Mouse (Mus musculus) heart, embryonic 16.5 days (tissue): ENCODE measurements around the gene Vmn1r218. TPM values are rescaled to one million over a fixed set of nuclear protein-coding genes. Genes with fewer than 3 reads are reported as not detected.
A peak's percentile ranks its signal among the peaks of the same experiment; 100 is the strongest.
"Not testable (repeated sequence)": the region's sequence is repeated elsewhere in the genome, so short reads cannot be mapped to it uniquely, and the experiment has no call there.

Experiments
- ATAC-seq: fragments of 200-750 bp; cut with Nextera tagmentation; replicated peaks from 2 replicates; pipeline ENCODE4 v1.8.0; 2017; ENCODE audit warnings: moderate number of reproducible peaks; ENCODE audit not compliant: insufficient read depth, low FRiP score; ENCODE audit errors: extremely low read depth
- H3K27ac ChIP-seq: fragments of 300-500 bp; sonication (generic); 2 replicates; pipeline ENCODE4 v1.5.1; 2014; ENCODE audit warnings: mild to moderate bottlenecking, low read length, control low read depth, moderate library complexity
- H3K27me3 ChIP-seq: fragments of 300-500 bp; sonication (generic); 2 replicates; pipeline ENCODE4 v1.6.1; 2014; ENCODE audit warnings: low read length, mixed read lengths; ENCODE audit not compliant: control insufficient read depth, insufficient read depth
- H3K36me3 ChIP-seq: fragments of 300-500 bp; sonication (generic); 2 replicates; pipeline ENCODE4 v1.6.1; 2014; ENCODE audit not compliant: control insufficient read depth, insufficient read depth
- H3K4me1 ChIP-seq: fragments of 300-500 bp; sonication (generic); 2 replicates; pipeline ENCODE4 v1.6.1; 2014; ENCODE audit warnings: low read length, mixed read lengths; ENCODE audit not compliant: control insufficient read depth, insufficient read depth
- H3K4me2 ChIP-seq: fragments of 300-500 bp; sonication (generic); 2 replicates; pipeline ENCODE4 v1.6.1; 2014; ENCODE audit warnings: low read depth, mild to moderate bottlenecking, control low read depth, low read length
- H3K4me3 ChIP-seq: fragments of 300-500 bp; sonication (generic); 2 replicates; pipeline ENCODE4 v1.5.1; 2014; ENCODE audit warnings: mild to moderate bottlenecking, control low read depth, low read length
- H3K9ac ChIP-seq: fragments of 300-500 bp; sonication (generic); 2 replicates; pipeline ENCODE4 v1.6.1; 2014; ENCODE audit warnings: low read length, control low read depth
- H3K9me3 ChIP-seq: fragments of 300-500 bp; sonication (generic); replicated peaks from 2 replicates; pipeline ENCODE4 v1.6.1; 2016; ENCODE audit warnings: low read length; ENCODE audit not compliant: control insufficient read depth
- WGBS: fragments of 180-500 bp; shearing (Covaris S2); extraction: QIAGEN DNeasy Blood & Tissue Kit; methylation state at CpG from one replicate; pipeline ENCODE4 v1.1.7; 2014; 5-methylcytosine and 5-hydroxymethylcytosine counted together
- polyA plus RNA-seq: library from polyadenylated mRNA; unstranded; fragments of >200 nt; fragmentation: Nextera tagmentation; extraction: Ambion mirVana; gene quantifications from 2 replicates; pipeline ENCODE4 v1.2.1, GENCODE M21; 2015

The Vmn1r218 gene
- polyA plus RNA-seq: not detected in 2 replicates

GRCm38 (mm10) chr13:23133099-23133498 is at the start of gene Vmn1r218:
Gene Vmn1r218 (plus strand): TSS chr13:23133155.
- no peak within 1 kb of the TSS for H3K27ac ChIP-seq
- 59% methylated on average over 3 of the region's 3 CpGs for WGBS
- H3K4me3 ChIP-seq: no peak within 1 kb of the TSS
- H3K4me1 ChIP-seq: no peaks in the 10 kb centered on the region
- ATAC-seq: no peak
- no peak within 1 kb of the TSS for H3K4me2 ChIP-seq
- H3K36me3 ChIP-seq: no peaks in the 10 kb centered on the region
- H3K9ac ChIP-seq: no peak within 1 kb of the TSS
- no peaks in the 10 kb centered on the region for H3K27me3 ChIP-seq
- no peaks in the 10 kb centered on the region for H3K9me3 ChIP-seq

DNA sequence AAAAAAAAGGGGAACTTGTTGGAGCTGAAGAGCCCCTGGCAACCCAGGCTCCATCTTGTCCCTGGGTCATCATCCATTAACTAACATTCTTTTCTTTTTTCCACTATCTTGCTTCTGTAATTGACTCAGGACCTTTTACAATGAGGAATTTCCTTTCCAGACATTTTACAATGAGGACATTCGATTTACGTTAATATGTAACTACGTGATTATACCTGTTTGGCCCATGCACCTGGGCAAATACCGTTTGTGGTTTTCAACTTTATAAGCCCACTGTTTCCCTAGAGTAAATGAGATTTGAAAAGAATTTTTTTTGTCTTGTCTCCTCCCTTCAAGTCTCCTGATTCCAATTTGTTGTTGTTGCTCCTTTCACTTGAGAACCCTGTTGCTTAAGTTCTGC is 38.6 kb upstream of the Vmn1r218 start:
- Histone ChIP-seq H3K27me3 (no peaks in the 10 kb centered on the region), H3K27ac (no peak overlapping the region), H3K4me2 (no peak overlapping the region), H3K9ac (no peak overlapping the region), H3K9me3 (no peaks in the 10 kb centered on the region), H3K36me3 (no peaks in the 10 kb centered on the region), H3K4me3 (no peak overlapping the region), H3K4me1 (no peaks in the 10 kb centered on the region)
- WGBS: 84% methylated on average over 4 of the region's 4 CpGs
- no peak for ATAC-seq

DNA sequence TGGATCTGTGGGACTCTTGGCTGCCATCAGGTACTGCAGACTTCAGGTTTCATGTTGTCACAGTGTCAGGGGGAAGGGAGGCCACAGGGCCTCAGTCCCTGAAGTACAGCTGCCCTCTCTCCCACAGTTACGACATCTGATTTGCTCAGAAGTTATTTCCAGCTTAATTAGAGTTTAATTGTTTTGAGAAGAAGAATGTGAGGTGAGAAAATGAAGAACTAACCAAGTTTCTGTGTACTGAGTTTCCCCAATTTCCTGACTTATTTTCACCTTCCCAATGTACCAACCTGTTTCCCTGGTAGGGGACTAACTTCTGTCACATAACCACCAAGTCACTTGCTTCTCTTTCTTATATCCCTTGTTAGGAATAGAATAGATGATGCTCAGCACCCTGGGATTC is 14.8 kb upstream of the Vmn1r218 start, which contains the start of gene Vmn1r217:
Gene Vmn1r217, minus strand, starts transcription at position 101 of the 400 bp plus-strand sequence.
- not testable (repeated sequence) for H3K36me3 ChIP-seq, H3K9me3 ChIP-seq, H3K27me3 ChIP-seq, H3K27ac ChIP-seq, H3K4me2 ChIP-seq, ATAC-seq, H3K9ac ChIP-seq, H3K4me1 ChIP-seq, H3K4me3 ChIP-seq
- 65% methylated on average over 1 of the region's 1 CpGs for WGBS

- H3K36me3 ChIP-seq: no peaks in the 10 kb centered on the region
- no peak overlapping the region for H3K9ac ChIP-seq
- H3K4me3 ChIP-seq: no peak overlapping the region
- no peaks in the 10 kb centered on the region for H3K4me1 ChIP-seq
- no peak overlapping the region for H3K27ac ChIP-seq
- H3K27me3 ChIP-seq: no peaks in the 10 kb centered on the region
- no peaks in the 10 kb centered on the region for H3K9me3 ChIP-seq
- no peak overlapping the region for H3K4me2 ChIP-seq
- no peak for ATAC-seq
- WGBS: 81% methylated on average over 2 of the region's 2 CpGs
These were observed 12.3 kb upstream of the Vmn1r218 start for GRCm38 (mm10) chr13:23120611-23121010.

DNA sequence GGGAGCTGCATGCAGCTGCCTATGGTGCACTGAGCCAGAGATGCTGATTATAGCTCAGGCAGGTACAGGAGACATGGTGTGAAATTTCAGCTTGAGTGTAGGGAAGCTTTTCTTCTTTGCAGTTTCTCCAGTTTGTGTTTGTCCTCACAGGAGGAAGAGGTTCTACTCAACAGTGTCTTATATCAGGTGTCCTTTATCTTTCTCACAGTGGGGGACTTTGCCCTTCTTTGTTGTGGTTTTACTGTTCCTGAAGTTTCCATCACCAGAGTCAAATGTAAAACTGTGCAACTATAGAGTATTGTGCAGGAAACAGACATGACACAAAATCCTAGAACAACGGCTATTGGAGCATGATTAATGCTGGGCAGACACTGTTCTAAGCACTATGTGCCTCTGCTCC is 546 bp downstream of the Vmn1r218 start:
- Histone ChIP-seq H3K9ac (no peak overlapping the region), H3K4me1 (no peaks in the 10 kb centered on the region), H3K9me3 (no peaks in the 10 kb centered on the region), H3K4me3 (no peak overlapping the region), H3K4me2 (no peak overlapping the region), H3K36me3 (no peaks in the 10 kb centered on the region), H3K27me3 (no peaks in the 10 kb centered on the region), H3K27ac (no peak overlapping the region)
- 77% methylated on average over 1 of the region's 1 CpGs for WGBS
- ATAC-seq: no peak

- Histone ChIP-seq H3K36me3 (no peaks in the 10 kb centered on the region), H3K9me3 (no peaks in the 10 kb centered on the region), H3K27ac (no peak overlapping the region), H3K4me1 (no peaks in the 10 kb centered on the region), H3K27me3 (no peaks in the 10 kb centered on the region), H3K4me2 (no peak overlapping the region), H3K9ac (no peak overlapping the region), H3K4me3 (no peak overlapping the region)
- 73% methylated on average over 2 of the region's 2 CpGs for WGBS
- no peak for ATAC-seq
These were observed 5.9 kb downstream of the Vmn1r218 start for GRCm38 (mm10) chr13:23138880-23139279.

DNA sequence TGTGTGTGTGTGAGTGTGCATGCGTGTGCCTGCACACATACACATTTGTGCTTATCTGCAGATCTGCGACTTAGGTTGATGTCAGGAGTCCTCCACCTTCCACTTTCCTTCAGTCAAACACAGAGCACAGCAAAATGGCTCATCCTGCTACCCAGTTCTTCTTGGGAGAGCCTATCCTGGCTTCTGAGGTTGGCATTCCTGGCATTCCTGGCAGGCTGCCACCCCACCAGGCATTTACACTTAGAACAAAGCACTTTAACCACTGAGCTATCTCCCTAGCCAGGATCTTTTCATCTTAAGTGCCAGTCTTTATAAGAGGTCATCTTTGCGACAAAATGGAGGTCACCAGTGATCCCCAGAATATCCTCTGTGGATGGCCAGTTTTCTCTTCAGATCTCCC is 24.9 kb downstream of the Vmn1r218 start:
- no peak overlapping the region for H3K27ac ChIP-seq
- no peak overlapping the region for H3K9ac ChIP-seq
- no peaks in the 10 kb centered on the region for H3K9me3 ChIP-seq
- ATAC-seq: peak; percentile 70
- no peaks in the 10 kb centered on the region for H3K36me3 ChIP-seq
- no peaks in the 10 kb centered on the region for H3K27me3 ChIP-seq
- H3K4me3 ChIP-seq: no peak overlapping the region
- H3K4me2 ChIP-seq: no peak overlapping the region
- peaks cover 4% of the 10 kb centered on the region for H3K4me1 ChIP-seq
- 45% methylated on average over 3 of the region's 3 CpGs for whole genome bisulfite sequencing

DNA sequence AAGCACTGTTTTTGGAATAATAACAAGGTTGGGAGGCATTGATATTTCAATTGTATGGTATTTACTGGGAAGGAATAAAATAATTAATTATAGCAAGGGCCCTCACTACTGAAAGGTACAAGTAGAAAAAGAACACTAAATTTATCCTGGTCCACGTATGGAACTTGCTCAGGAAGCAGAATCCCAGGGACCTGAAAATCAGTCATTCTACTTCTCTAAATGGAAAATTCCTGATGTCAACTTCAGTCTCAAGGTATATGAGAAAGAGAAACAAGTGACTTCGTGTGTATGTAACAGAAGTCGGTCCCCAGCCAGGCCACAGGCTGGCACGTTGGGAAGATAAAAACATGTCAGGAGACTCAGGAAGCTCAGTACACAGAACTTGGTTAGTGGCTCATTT is 26.1 kb downstream of the Vmn1r218 start, which contains the start of gene Vmn1r219:
Gene Vmn1r219, plus strand, starts transcription at position 301 of the 400 bp plus-strand sequence.
- no peak for ATAC-seq
- Histone ChIP-seq H3K9ac (no peak within 1 kb of the TSS), H3K4me3 (no peak within 1 kb of the TSS), H3K9me3 (no peaks in the 10 kb centered on the region), H3K4me1 (peaks cover 4% of the 10 kb centered on the region), H3K27me3 (no peaks in the 10 kb centered on the region), H3K36me3 (no peaks in the 10 kb centered on the region), H3K27ac (no peak within 1 kb of the TSS), H3K4me2 (no peak within 1 kb of the TSS)
- WGBS: 64% methylated on average over 4 of the region's 4 CpGs

DNA sequence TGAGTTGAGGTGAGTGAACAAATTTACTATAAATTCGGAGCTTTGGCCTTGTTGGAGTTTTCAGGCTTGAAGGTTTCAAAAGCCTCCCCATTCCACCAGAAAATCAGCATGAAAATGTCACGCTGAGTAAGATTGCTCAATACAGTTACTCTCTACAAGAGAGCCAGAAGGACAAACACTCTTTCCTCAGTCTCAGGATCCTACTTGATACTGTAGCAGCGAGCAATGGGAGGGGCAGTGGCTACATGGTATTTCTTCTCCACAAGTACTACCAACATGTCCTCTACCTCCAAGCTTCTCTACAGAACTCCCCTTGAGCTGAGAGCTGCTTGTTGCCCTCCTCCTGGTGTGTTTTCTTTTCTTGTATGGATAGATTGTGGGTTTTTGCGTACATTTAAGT is 33.5 kb downstream of the Vmn1r218 start:
- not testable (repeated sequence) for ATAC-seq, H3K4me2 ChIP-seq, H3K4me3 ChIP-seq, H3K27me3 ChIP-seq, H3K4me1 ChIP-seq, H3K36me3 ChIP-seq, H3K27ac ChIP-seq, H3K9me3 ChIP-seq, H3K9ac ChIP-seq
- WGBS: 78% methylated on average over 4 of the region's 4 CpGs
